16 mouse cellular contexts compared by ENCODE assay signal in the genomic region with DNA sequence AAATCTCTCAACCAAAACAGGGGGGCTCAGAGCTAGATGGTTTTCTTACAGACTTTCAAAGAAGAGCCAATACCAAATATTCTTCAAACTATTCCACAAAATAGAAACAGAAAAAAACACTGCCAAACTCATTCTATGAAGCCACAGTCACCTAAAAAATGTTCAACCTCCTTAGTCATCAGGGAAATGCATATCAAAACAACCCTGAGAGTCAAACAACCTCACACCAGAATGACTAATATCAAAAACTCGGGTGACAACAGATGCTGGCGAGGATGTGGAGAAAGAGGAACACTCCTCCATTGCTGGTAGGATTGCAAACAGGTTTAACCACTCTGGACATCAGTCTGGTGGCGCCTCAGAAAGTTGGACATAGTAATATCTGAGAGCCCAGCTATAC.
DNase-seq lines count a peak whose midpoint lies in the region.
"Had no signal": no experiment of that assay in that cellular context is flagged by ENCODE, and none has a peak within 500 bp of the region (broad histone marks: within the 10 kb centered on the region; RNA-seq: fewer than 3 reads in every experiment).

No protein-coding gene starts in this region.

- peak; percentile 59 for DNase-seq in 3134 (ENCODE audit: extremely low read depth, insufficient read length, low spot score)
- DNase-seq in NIH3T3 (ENCODE audit: low read depth): peak; percentile 24
- DNase-seq in fibroblast of lung, adult 2 months (ENCODE audit: low read depth): peak; percentile 56
- DNase-seq in cerebellum, postnatal 36 days: no peak
- DNase-seq in kidney, postnatal 10 days: no peak
- DNase-seq: adrenal gland, adult 8-10 months; adrenal gland, postnatal 14 days; adrenal gland, postnatal 36 days; B cell, adult 2 months; cerebellum, adult 11-12 months; cerebellum, adult 2 months; cerebellum, adult 9-10 months; cerebellum, postnatal 10 days; cerebellum, postnatal 25 days; embryo, embryonic 11 days; forebrain, postnatal 0 days had no signal

Comparison
In these comparisons a context has a peak if more than half of its experiments do, and no peak if none do; other contexts are left out.
1. DNase-seq: peak in 3134 (single experiment), NIH3T3 (single experiment) and fibroblast of lung, adult 2 months (single experiment); none in cerebellum, postnatal 36 days (0 of 2) and kidney, postnatal 10 days (single experiment).